Mouse (Mus musculus): ENCODE data around the gene Vps13d. TPM values are rescaled to one million over a fixed set of nuclear protein-coding genes. Genes with fewer than 3 reads are reported as not detected.
A peak's percentile ranks its signal among the peaks of the same experiment; 100 is the strongest.

The Vps13d gene
- polyA plus RNA-seq, 1 experiment from 2014 or later = 14.2 TPM

- no peaks in the 10 kb centered on the region for H3K4me1 ChIP-seq (ENCODE audit: control insufficient read depth, insufficient read depth, low read length)
- H3K4me3 ChIP-seq (ENCODE audit: low read depth, low read length) = no peak overlapping the region
- WGBS = 83% methylated on average over 5 of the region's 5 CpGs
- H3K27me3 ChIP-seq (ENCODE audit: control insufficient read depth, insufficient read depth, low read length) = no peaks in the 10 kb centered on the region
- no peak overlapping the region for H3K4me2 ChIP-seq (ENCODE audit: low read depth, severe bottlenecking)
- DNase-seq (ENCODE audit: low spot score) (no peak), ATAC-seq (ENCODE audit: insufficient number of reproducible peaks, low FRiP score, low TSS enrichment, low read depth) (no peak)
- no peak overlapping the region for H3K27ac ChIP-seq (replicated peaks; ENCODE audit: low read depth, low read length)
- H3K9me3 ChIP-seq (ENCODE audit: control insufficient read depth, low read length) = no peaks in the 10 kb centered on the region
- H3K9ac ChIP-seq (ENCODE audit: low read length) = no peak overlapping the region
- no peaks in the 10 kb centered on the region for H3K36me3 ChIP-seq (ENCODE audit: control insufficient read depth, insufficient read depth, low read length)
Observed at GRCm38 (mm10) chr4:145217837-145218236, 23.0 kb upstream of the Vps13d start.

GRCm38 (mm10) chr4:145217046-145217445 lies 22.2 kb upstream of the Vps13d start:
- Histone ChIP-seq H3K4me3 (ENCODE audit: low read depth, low read length) (no peak overlapping the region), H3K4me2 (ENCODE audit: low read depth, severe bottlenecking) (no peak overlapping the region), H3K36me3 (ENCODE audit: control insufficient read depth, insufficient read depth, low read length) (no peaks in the 10 kb centered on the region), H3K27ac (replicated peaks; ENCODE audit: low read depth, low read length) (no peak overlapping the region), H3K27me3 (ENCODE audit: control insufficient read depth, insufficient read depth, low read length) (no peaks in the 10 kb centered on the region), H3K9me3 (ENCODE audit: control insufficient read depth, low read length) (no peaks in the 10 kb centered on the region), H3K9ac (ENCODE audit: low read length) (no peak overlapping the region), H3K4me1 (ENCODE audit: control insufficient read depth, insufficient read depth, low read length) (no peaks in the 10 kb centered on the region)
- ATAC-seq (ENCODE audit: insufficient number of reproducible peaks, low FRiP score, low TSS enrichment, low read depth) (no peak), DNase-seq (ENCODE audit: low spot score) (no peak)
- WGBS = 82% methylated on average over 6 of the region's 6 CpGs

GRCm38 (mm10) chr4:145215396-145215795 lies 20.6 kb upstream of the Vps13d start:
- no peaks in the 10 kb centered on the region for H3K9me3 ChIP-seq (ENCODE audit: control insufficient read depth, low read length)
- 89% methylated on average over 2 of the region's 2 CpGs for WGBS
- no peak overlapping the region for H3K4me3 ChIP-seq (ENCODE audit: low read depth, low read length)
- no peak for ATAC-seq (ENCODE audit: insufficient number of reproducible peaks, low FRiP score, low TSS enrichment, low read depth)
- H3K27me3 ChIP-seq (ENCODE audit: control insufficient read depth, insufficient read depth, low read length) = no peaks in the 10 kb centered on the region
- H3K27ac ChIP-seq (replicated peaks; ENCODE audit: low read depth, low read length) = no peak overlapping the region
- no peaks in the 10 kb centered on the region for H3K4me1 ChIP-seq (ENCODE audit: control insufficient read depth, insufficient read depth, low read length)
- DNase-seq (ENCODE audit: low spot score) = no peak
- H3K9ac ChIP-seq (ENCODE audit: low read length) = no peak overlapping the region
- H3K36me3 ChIP-seq (ENCODE audit: control insufficient read depth, insufficient read depth, low read length) = no peaks in the 10 kb centered on the region
- no peak overlapping the region for H3K4me2 ChIP-seq (ENCODE audit: low read depth, severe bottlenecking)

- no peak overlapping the region for H3K4me3 ChIP-seq (ENCODE audit: low read depth, low read length)
- no peaks in the 10 kb centered on the region for H3K9me3 ChIP-seq (ENCODE audit: control insufficient read depth, low read length)
- H3K36me3 ChIP-seq (ENCODE audit: control insufficient read depth, insufficient read depth, low read length) = no peaks in the 10 kb centered on the region
- DNase-seq (ENCODE audit: low spot score) (no peak), ATAC-seq (ENCODE audit: insufficient number of reproducible peaks, low FRiP score, low TSS enrichment, low read depth) (0 out of 2 replicates have a peak, but pooled peaks have one; percentile 15)
- H3K9ac ChIP-seq (ENCODE audit: low read length) = no peak overlapping the region
- no peak overlapping the region for H3K27ac ChIP-seq (replicated peaks; ENCODE audit: low read depth, low read length)
- WGBS = 62% methylated on average over 6 of the region's 6 CpGs
- no peaks in the 10 kb centered on the region for H3K27me3 ChIP-seq (ENCODE audit: control insufficient read depth, insufficient read depth, low read length)
- H3K4me1 ChIP-seq (ENCODE audit: control insufficient read depth, insufficient read depth, low read length) = peaks cover under 1% of the 10 kb centered on the region; the same call in 1 of the 2 replicates
- H3K4me2 ChIP-seq (ENCODE audit: low read depth, severe bottlenecking) = no peak overlapping the region
Observed at GRCm38 (mm10) chr4:145214786-145215174, 20.0 kb upstream of the Vps13d start.

GRCm38 (mm10) chr4:145213999-145214785 lies 19.4 kb upstream of the Vps13d start:
- Histone ChIP-seq H3K27me3 (ENCODE audit: control insufficient read depth, insufficient read depth, low read length) (no peaks in the 10 kb centered on the region), H3K9me3 (ENCODE audit: control insufficient read depth, low read length) (no peaks in the 10 kb centered on the region), H3K4me2 (ENCODE audit: low read depth, severe bottlenecking) (no peak overlapping the region), H3K4me1 (ENCODE audit: control insufficient read depth, insufficient read depth, low read length) (peaks cover 2% of the 10 kb centered on the region; the same call in 1 of the 2 replicates), H3K4me3 (ENCODE audit: low read depth, low read length) (no peak overlapping the region), H3K9ac (ENCODE audit: low read length) (no peak overlapping the region), H3K27ac (replicated peaks; ENCODE audit: low read depth, low read length) (no peak overlapping the region), H3K36me3 (ENCODE audit: control insufficient read depth, insufficient read depth, low read length) (no peaks in the 10 kb centered on the region)
- ATAC-seq (ENCODE audit: insufficient number of reproducible peaks, low FRiP score, low TSS enrichment, low read depth) (peak; percentile 70), DNase-seq (ENCODE audit: low spot score) (peak; percentile 96)
- 37% methylated on average over 8 of the region's 8 CpGs for WGBS

GRCm38 (mm10) chr4:145211076-145211475 lies 16.3 kb upstream of the Vps13d start:
- Histone ChIP-seq H3K9ac (ENCODE audit: low read length) (no peak overlapping the region), H3K4me3 (ENCODE audit: low read depth, low read length) (no peak overlapping the region), H3K4me2 (ENCODE audit: low read depth, severe bottlenecking) (no peak overlapping the region), H3K9me3 (ENCODE audit: control insufficient read depth, low read length) (no peaks in the 10 kb centered on the region), H3K36me3 (ENCODE audit: control insufficient read depth, insufficient read depth, low read length) (no peaks in the 10 kb centered on the region), H3K4me1 (ENCODE audit: control insufficient read depth, insufficient read depth, low read length) (peaks cover 2% of the 10 kb centered on the region; the same call in 1 of the 2 replicates), H3K27me3 (ENCODE audit: control insufficient read depth, insufficient read depth, low read length) (no peaks in the 10 kb centered on the region), H3K27ac (replicated peaks; ENCODE audit: low read depth, low read length) (no peak overlapping the region)
- DNase-seq (ENCODE audit: low spot score) (no peak), ATAC-seq (ENCODE audit: insufficient number of reproducible peaks, low FRiP score, low TSS enrichment, low read depth) (no peak)
- WGBS = 69% methylated on average over 2 of the region's 2 CpGs

GRCm38 (mm10) chr4:145210564-145210963 lies 15.8 kb upstream of the Vps13d start:
- Histone ChIP-seq H3K27me3 (ENCODE audit: control insufficient read depth, insufficient read depth, low read length) (no peaks in the 10 kb centered on the region), H3K4me3 (ENCODE audit: low read depth, low read length) (no peak overlapping the region), H3K27ac (replicated peaks; ENCODE audit: low read depth, low read length) (no peak overlapping the region), H3K4me2 (ENCODE audit: low read depth, severe bottlenecking) (no peak overlapping the region), H3K9me3 (ENCODE audit: control insufficient read depth, low read length) (no peaks in the 10 kb centered on the region), H3K9ac (ENCODE audit: low read length) (no peak overlapping the region), H3K36me3 (ENCODE audit: control insufficient read depth, insufficient read depth, low read length) (no peaks in the 10 kb centered on the region), H3K4me1 (ENCODE audit: control insufficient read depth, insufficient read depth, low read length) (peaks cover 2% of the 10 kb centered on the region; the same call in 1 of the 2 replicates)
- no peak for ATAC-seq (ENCODE audit: insufficient number of reproducible peaks, low FRiP score, low TSS enrichment, low read depth)
- no peak for DNase-seq (ENCODE audit: low spot score)
- WGBS = 93% methylated on average over 5 of the region's 5 CpGs

GRCm38 (mm10) chr4:145209690-145210088 lies 14.9 kb upstream of the Vps13d start:
- WGBS = 47% methylated on average over 5 of the region's 5 CpGs
- Histone ChIP-seq H3K9me3 (ENCODE audit: control insufficient read depth, low read length) (no peaks in the 10 kb centered on the region), H3K4me3 (ENCODE audit: low read depth, low read length) (no peak overlapping the region), H3K9ac (ENCODE audit: low read length) (no peak overlapping the region), H3K36me3 (ENCODE audit: control insufficient read depth, insufficient read depth, low read length) (no peaks in the 10 kb centered on the region), H3K4me2 (ENCODE audit: low read depth, severe bottlenecking) (no peak overlapping the region), H3K4me1 (ENCODE audit: control insufficient read depth, insufficient read depth, low read length) (peaks cover 2% of the 10 kb centered on the region; the same call in 1 of the 2 replicates), H3K27me3 (ENCODE audit: control insufficient read depth, insufficient read depth, low read length) (no peaks in the 10 kb centered on the region), H3K27ac (replicated peaks; ENCODE audit: low read depth, low read length) (no peak overlapping the region)
- DNase-seq (ENCODE audit: low spot score) (no peak), ATAC-seq (ENCODE audit: insufficient number of reproducible peaks, low FRiP score, low TSS enrichment, low read depth) (peak; percentile 41; the same call in 1 of the 2 replicates)
